Mouse (Mus musculus) intestine, postnatal 0 days (tissue): ENCODE results near the gene Efna5. TPM values are rescaled to one million over a fixed set of nuclear protein-coding genes. Genes with fewer than 3 reads are reported as not detected.

Experiments used
- ATAC-seq: fragments of 200-750 bp; cut with Nextera tagmentation; 2 replicates; pipeline ENCODE4 v1.8.0; 2017; ENCODE audit warnings: mild to moderate bottlenecking, moderate TSS enrichment, moderate library complexity
- H3K27ac ChIP-seq: fragments of 300-500 bp; sonication (generic); 2 replicates; pipeline ENCODE4 v1.5.1; 2014; ENCODE audit warnings: mild to moderate bottlenecking, low read depth, low read length, moderate library complexity
- H3K27me3 ChIP-seq: fragments of 300-500 bp; sonication (generic); replicated peaks from 2 replicates; pipeline ENCODE4 v1.6.1; 2014; ENCODE audit warnings: low read length, mixed read lengths; ENCODE audit not compliant: control insufficient read depth, insufficient read depth
- H3K36me3 ChIP-seq: fragments of 300-500 bp; sonication (generic); 2 replicates; pipeline ENCODE4 v1.6.1; 2014; ENCODE audit warnings: mild to moderate bottlenecking, moderate library complexity; ENCODE audit not compliant: control insufficient read depth, insufficient read depth
- H3K4me1 ChIP-seq: fragments of 300-500 bp; sonication (generic); replicated peaks from 2 replicates; pipeline ENCODE4 v1.6.1; 2014; ENCODE audit warnings: antibody characterized with exemption, low read length, mixed read lengths; ENCODE audit not compliant: control insufficient read depth, insufficient read depth
- H3K4me2 ChIP-seq: fragments of 300-500 bp; sonication (generic); replicated peaks from 2 replicates; pipeline ENCODE4 v1.6.1; 2014; ENCODE audit warnings: low read depth, mild to moderate bottlenecking, moderate library complexity
- H3K4me3 ChIP-seq: fragments of 300-500 bp; sonication (generic); 2 replicates; pipeline ENCODE4 v1.5.1; 2014; ENCODE audit warnings: low read depth, low read length
- H3K9ac ChIP-seq: fragments of 300-500 bp; sonication (generic); 2 replicates; pipeline ENCODE4 v1.6.1; 2014; ENCODE audit warnings: mild to moderate bottlenecking, low read depth, low read length
- H3K9me3 ChIP-seq: fragments of 300-500 bp; sonication (generic); 2 replicates; pipeline ENCODE4 v1.6.1; 2016; ENCODE audit warnings: mixed run types; ENCODE audit not compliant: control insufficient read depth
- CTCF ChIP-seq: sonication (generic); IDR thresholded peaks from 2 replicates; pipeline ENCODE4 v1.5.1; 2016; ENCODE audit warnings: low read depth, mild to moderate bottlenecking, control low read depth, antibody characterized with exemption, moderate library complexity
- WGBS: fragments of 180-500 bp; shearing (Covaris S2); extraction: QIAGEN DNeasy Blood & Tissue Kit; methylation state at CpG from one replicate; pipeline ENCODE4 v1.1.7; 2014; 5-methylcytosine and 5-hydroxymethylcytosine counted together
- polyA plus RNA-seq: library from polyadenylated mRNA; unstranded; fragments of >200 nt; fragmentation: Nextera tagmentation; extraction: Ambion mirVana; gene quantifications from 2 replicates; pipeline ENCODE4 v1.2.1, GENCODE M21; 2015

Gene Efna5
- polyA plus RNA-seq, 1 experiment from 2014 or later = 8.6 TPM

- Histone ChIP-seq H3K27me3 (no peaks in the 10 kb centered on the region), H3K4me1 (no peaks in the 10 kb centered on the region), H3K4me2 (no peak overlapping the region), H3K4me3 (no peak overlapping the region), H3K9me3 (no peaks in the 10 kb centered on the region), H3K9ac (no peak overlapping the region), H3K36me3 (no peaks in the 10 kb centered on the region), H3K27ac (no peak overlapping the region)
- WGBS = 66% methylated on average over 9 of the region's 9 CpGs
- no peak for ATAC-seq
- TF ChIP-seq CTCF = no peak
Observed at GRCm38 (mm10) chr17:62598716-62599490, 282.2 kb downstream of the Efna5 start.

GRCm38 (mm10) chr17:62592436-62593074, 288.6 kb downstream of the Efna5 start:
- Histone ChIP-seq H3K27ac (no peak overlapping the region), H3K4me1 (no peaks in the 10 kb centered on the region), H3K9ac (no peak overlapping the region), H3K9me3 (no peaks in the 10 kb centered on the region), H3K27me3 (no peaks in the 10 kb centered on the region), H3K36me3 (no peaks in the 10 kb centered on the region), H3K4me2 (no peak overlapping the region), H3K4me3 (no peak overlapping the region)
- no peak for TF ChIP-seq CTCF
- ATAC-seq = no peak
- WGBS = 68% methylated on average over 5 of the region's 5 CpGs

GRCm38 (mm10) chr17:62591581-62592435, 289.3 kb downstream of the Efna5 start:
- no peaks in the 10 kb centered on the region for H3K4me1 ChIP-seq
- WGBS = 74% methylated on average over 10 of the region's 10 CpGs
- no peak for TF ChIP-seq CTCF

GRCm38 (mm10) chr17:62590685-62591460, 290.2 kb downstream of the Efna5 start:
- no peak for TF ChIP-seq CTCF
- no peaks in the 10 kb centered on the region for H3K4me1 ChIP-seq
- H3K9ac ChIP-seq = no peak overlapping the region
- H3K4me3 ChIP-seq = no peak overlapping the region
- 70% methylated on average over 9 of the region's 9 CpGs for whole genome bisulfite sequencing
- H3K27me3 ChIP-seq = no peaks in the 10 kb centered on the region
- no peaks in the 10 kb centered on the region; the same call in 1 of the 2 replicates for H3K9me3 ChIP-seq
- no peak overlapping the region for H3K27ac ChIP-seq
- no peak for ATAC-seq
- no peak overlapping the region for H3K4me2 ChIP-seq
- no peaks in the 10 kb centered on the region for H3K36me3 ChIP-seq

More at GRCm38 (mm10) chr17:62591581-62592435, 289.3 kb downstream of the Efna5 start:
- no peak for ATAC-seq
- Histone ChIP-seq H3K4me3 (no peak overlapping the region), H3K36me3 (no peaks in the 10 kb centered on the region), H3K9me3 (no peaks in the 10 kb centered on the region; the same call in 1 of the 2 replicates), H3K27me3 (no peaks in the 10 kb centered on the region), H3K27ac (no peak overlapping the region), H3K4me2 (no peak overlapping the region), H3K9ac (no peak overlapping the region)

- no peak for TF ChIP-seq CTCF
- Histone ChIP-seq H3K4me1 (no peaks in the 10 kb centered on the region), H3K27me3 (no peaks in the 10 kb centered on the region), H3K4me2 (no peak overlapping the region), H3K9me3 (no peaks in the 10 kb centered on the region), H3K36me3 (no peaks in the 10 kb centered on the region), H3K4me3 (no peak overlapping the region), H3K27ac (no peak overlapping the region), H3K9ac (no peak overlapping the region)
- ATAC-seq = no peak
- WGBS = 55% methylated on average over 6 of the region's 6 CpGs
Observed at GRCm38 (mm10) chr17:62580127-62580526, 301.0 kb downstream of the Efna5 start.
